Mouse (Mus musculus): ENCODE results near the gene Zfp131. TPM values are rescaled to one million over a fixed set of nuclear protein-coding genes. Genes with fewer than 3 reads are reported as not detected.
"Not testable (repeated sequence)": the region's sequence is repeated elsewhere in the genome, so short reads cannot be mapped to it uniquely, and the experiment has no call there.

Gene Zfp131
- 10 to 100 TPM; 35.5 to 43.9 TPM for total RNA-seq (2021)
- long read RNA-seq, experiment 1, partial matches to known transcripts, result 7 of 22 reads
- long read RNA-seq, experiment 1, other reads (novel, unspliced or antisense), result 6 of 22 reads
- long read RNA-seq, experiment 2, partial matches to known transcripts, result 5 of 10 reads
- long read RNA-seq, experiment 2, other reads (novel, unspliced or antisense), result 2 of 10 reads

DNA sequence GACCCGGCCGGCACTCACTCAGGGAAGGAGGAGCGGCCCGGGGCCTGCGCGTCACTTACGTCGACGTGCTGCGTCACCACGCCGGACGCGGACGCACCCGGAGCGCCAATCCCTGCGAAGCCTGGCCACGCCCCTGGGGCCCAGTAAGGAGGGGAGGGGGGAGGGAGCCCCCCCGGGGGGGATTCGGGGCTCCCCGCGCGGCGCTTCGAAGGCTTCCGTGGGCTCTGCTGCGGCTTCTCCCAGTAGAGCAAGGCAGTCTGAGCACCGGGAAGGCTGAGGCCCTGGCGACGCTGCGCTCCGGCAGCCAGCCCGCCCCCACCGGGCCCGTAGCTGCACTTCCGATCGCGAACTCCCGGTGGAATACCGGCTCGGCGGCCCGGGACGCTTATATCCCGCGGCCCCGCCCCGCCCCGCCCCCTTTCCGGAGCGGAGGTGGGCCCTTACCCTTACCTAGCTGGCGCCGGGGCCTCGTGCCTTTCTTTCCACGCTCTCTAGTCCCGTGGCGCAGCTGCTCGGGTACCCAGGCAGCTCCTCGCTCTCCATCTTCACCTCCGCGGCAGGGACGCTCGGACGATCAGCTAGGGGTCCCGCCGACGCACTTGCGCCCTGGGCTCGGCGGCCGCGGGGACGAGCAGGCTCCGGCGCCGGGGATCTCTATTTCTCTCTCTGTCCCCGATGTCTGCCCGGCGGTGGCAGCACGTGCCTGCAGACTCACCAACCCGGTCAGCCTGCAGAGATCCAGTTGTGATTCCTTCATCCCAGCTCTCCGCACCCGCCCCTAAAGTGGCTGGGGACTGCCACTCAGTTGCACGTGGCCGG is at the start of gene Zfp131:
TSS of gene Zfp131 (minus strand) at position 129 of the 819 bp plus-strand sequence.
- DNase-seq, result peak; percentile 97 to 99

DNA sequence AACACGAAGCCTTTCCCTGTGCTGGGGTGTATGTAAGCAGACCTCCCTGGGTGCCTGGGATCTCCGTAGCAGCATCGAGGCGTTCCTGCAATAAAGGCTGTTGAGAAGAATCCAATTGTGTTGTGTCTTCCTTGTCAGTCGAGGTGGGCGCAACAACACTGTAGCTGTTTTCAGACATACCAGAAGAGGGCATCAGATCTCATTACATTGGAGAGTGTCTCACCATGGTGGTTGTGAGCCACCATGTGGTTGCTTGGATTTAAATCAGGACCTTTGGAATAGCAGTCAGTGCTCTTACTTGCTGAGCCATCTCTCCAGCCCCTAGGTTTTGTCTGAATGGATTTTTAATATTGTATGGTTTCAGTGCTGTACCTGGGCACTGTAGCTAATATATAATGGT is 49.3 kb upstream of the Zfp131 start:
- DNase-seq, result not testable (repeated sequence)

GRCm38 (mm10) chr13:119837719-119838337 is 47.1 kb upstream of the Zfp131 start:
- peak; percentile 61 for DNase-seq

DNA sequence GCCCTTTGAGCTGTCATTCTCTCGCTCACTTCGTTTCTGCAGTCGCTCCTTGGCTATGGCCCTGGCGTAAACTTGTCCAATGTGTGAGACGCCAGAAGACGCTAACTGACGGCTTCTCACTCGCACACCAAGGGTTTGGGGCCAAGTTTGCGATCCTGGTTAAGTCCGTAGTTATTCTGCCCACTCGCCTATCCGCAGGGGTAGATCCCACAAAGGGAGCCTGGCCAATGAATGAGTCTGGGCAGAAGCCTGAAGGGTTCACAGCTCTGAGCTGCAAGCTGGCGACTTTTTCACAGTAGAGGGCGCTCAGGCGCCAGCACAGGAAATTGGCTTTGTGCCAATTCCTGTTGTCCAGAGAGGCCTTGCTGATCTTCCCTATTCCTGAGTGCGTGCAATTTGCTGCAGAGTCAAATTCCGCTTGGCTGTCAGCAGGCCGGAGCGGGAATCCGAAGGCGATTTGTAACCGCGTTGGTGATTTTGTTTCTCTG is 45.7 kb upstream of the Zfp131 start:
- peak; percentile 9 to 16 for DNase-seq

- DNase-seq, result peak; percentile 57 to 63
Observed at GRCm38 (mm10) chr13:119835320-119836056, 44.8 kb upstream of the Zfp131 start, which contains the start of gene D13Ertd608e. Gene D13Ertd608e (plus strand): TSS chr13:119836006.

- DNase-seq, result not testable (repeated sequence)
Observed at GRCm38 (mm10) chr13:119830116-119830515, 39.4 kb upstream of the Zfp131 start, which contains the start of gene AF067063. Gene AF067063 (minus strand): TSS chr13:119830216.

DNA sequence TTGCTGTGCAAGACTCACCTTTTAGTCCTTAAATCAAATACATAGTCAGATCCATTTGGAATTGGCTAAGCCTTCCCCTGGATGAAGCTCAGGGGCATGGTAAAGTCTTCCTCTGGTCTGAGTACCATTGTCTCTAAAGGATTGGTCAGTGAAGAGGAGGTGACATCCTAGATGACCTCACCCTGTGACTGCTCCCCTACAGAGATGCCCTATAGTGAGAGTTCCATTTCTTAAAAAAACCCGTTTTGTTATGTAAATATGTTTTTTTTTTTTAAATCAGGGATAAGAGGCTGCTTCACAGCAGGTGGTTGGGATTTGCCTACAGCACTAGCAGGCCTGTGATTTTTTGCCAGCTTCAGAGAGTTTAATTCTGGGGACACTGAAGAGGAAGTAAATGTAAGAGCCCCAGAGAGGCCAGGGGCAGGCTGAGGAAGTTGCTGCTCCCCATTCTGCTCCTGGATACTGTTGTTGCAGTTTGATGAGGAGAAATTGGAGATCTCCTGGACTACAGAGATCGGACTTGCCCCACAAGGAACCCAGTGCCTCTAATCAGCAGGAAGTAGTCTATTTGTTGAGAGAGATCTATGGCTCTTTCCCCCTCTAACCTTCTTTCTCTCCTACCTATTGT is 27.0 kb upstream of the Zfp131 start:
- no peak for DNase-seq

- DNase-seq, result no peak
Observed at GRCm38 (mm10) chr13:119816798-119817197, 26.1 kb upstream of the Zfp131 start.

- no peak for DNase-seq
Observed at GRCm38 (mm10) chr13:119810031-119810430, 19.3 kb upstream of the Zfp131 start.

- no peak for DNase-seq
Observed at GRCm38 (mm10) chr13:119808937-119809336, 18.2 kb upstream of the Zfp131 start.

DNA sequence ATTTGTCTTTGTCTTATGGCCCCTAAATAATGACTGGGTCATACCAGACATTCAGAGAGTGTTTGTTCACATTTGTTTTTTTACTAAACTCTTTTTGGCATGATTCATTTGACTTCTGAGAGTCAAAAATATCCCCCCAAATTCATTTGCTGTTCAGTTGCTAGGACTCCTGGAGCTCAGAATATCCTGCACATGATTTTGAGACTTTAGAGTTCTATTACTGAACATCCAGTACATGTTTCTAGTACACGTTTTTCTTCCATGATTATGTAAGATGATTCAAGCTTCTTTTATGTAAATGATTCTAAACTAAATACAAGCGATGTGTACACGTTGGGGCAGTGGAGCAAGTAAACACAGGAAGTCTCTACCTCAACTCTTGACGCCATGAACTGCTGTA is 7.0 kb upstream of the Zfp131 start:
- no peak for DNase-seq

GRCm38 (mm10) chr13:119792791-119793404 is 2.2 kb upstream of the Zfp131 start:
- no peak for DNase-seq

DNA sequence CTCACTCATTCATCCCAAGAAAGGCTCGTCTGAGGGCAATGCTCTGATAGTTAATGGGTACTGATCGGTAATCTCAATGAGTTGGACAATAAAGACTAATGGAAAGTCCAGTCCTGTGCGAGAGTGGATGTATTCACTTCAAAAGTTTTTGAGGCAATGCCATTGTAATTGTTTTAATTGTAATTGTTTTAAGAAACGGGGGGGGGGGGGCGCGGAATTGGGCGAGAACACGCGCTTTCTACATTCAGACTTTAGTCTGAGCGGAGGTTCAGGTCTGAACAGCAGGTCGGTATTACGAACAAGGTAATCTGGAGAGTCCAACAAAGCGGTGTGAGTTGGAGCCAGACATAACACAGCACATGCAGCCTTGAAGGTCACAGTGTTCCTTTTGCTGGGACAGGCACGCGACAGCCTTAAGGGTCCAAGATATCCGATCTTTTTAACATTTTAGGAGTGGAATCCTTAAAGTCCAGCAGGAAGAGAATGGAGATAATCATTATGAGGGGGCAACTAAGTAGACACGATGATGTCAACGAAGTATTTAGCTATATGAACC is 969 bp upstream of the Zfp131 start:
- DNase-seq, result peak in 1 of 2 experiments; percentile 14

GRCm38 (mm10) chr13:119789851-119790717 is 605 bp downstream of the Zfp131 start:
- peak; percentile 67 to 80 for DNase-seq

DNA sequence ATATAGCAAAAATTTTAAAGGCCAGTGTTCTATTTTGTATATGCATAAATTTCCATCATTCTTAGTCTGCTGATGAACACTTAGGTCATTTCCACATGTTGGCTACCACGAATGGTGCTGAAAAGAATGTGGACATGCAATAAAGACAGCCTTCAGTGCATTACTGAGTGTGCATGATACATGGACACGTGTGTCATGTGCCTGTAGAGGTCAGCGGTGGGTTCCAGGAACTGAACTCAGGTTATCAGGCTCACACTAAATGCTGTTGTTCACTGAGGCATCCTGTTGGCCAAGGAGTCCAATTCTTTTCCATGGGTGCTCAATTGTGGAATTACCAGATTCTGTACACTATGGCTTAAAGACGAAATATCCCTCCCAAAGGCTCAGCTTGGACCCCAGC is 7.1 kb downstream of the Zfp131 start:
- DNase-seq, result no peak

DNA sequence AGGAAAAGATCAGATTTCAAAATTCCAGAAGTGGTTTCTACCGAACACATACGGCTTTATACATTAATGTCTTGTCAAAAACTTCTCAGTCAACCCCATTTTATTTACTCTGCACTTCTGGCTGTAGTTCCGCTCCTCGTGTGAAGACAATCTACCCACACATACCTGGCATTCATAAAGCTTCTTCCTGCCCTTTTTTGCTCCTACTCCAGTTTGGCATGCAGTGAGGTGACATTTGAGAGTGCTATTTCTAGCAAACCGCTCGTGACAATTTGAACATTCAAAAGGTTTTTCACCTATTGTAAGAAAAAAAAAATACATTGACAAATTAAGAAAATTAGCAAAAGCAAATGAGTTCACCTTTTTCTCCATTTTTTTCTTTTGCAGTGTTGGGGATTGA is 22.1 kb downstream of the Zfp131 start:
- no peak for DNase-seq

GRCm38 (mm10) chr13:119766480-119766879 is 24.2 kb downstream of the Zfp131 start:
- DNase-seq, result no peak

- peak in 1 of 2 experiments; percentile 25 for DNase-seq
Observed at GRCm38 (mm10) chr13:119756831-119757230, 33.9 kb downstream of the Zfp131 start.

GRCm38 (mm10) chr13:119755681-119756471 is 34.8 kb downstream of the Zfp131 start, which contains the start of gene Nim1k:
Gene Nim1k (minus strand): TSS chr13:119755882.
- peak; percentile 92 for DNase-seq
